Mouse (Mus musculus) neural tube, embryonic 11.5 days (tissue): ENCODE results near the gene Maf. TPM values are rescaled to one million over a fixed set of nuclear protein-coding genes. Genes with fewer than 3 reads are reported as not detected.

Experiments
- ATAC-seq: fragments of 200-750 bp; cut with Nextera tagmentation; 2 replicates; pipeline ENCODE4 v1.8.0; 2017; ENCODE audit warnings: moderate number of reproducible peaks, mild to moderate bottlenecking, moderate TSS enrichment, moderate library complexity; ENCODE audit not compliant: insufficient read depth, low FRiP score, low TSS enrichment
- DNase-seq: peaks from one replicate; pipeline ENCODE4 v3.0.0-alpha.2; 2015; ENCODE audit warnings: low spot score
- H3K27ac ChIP-seq: fragments of 300-500 bp; sonication (generic); 2 replicates; pipeline ENCODE4 v1.5.1; 2014; ENCODE audit warnings: low read depth, mild to moderate bottlenecking, low read length
- H3K27me3 ChIP-seq: fragments of 300-500 bp; sonication (generic); 2 replicates; pipeline ENCODE4 v1.6.1; 2014; ENCODE audit warnings: mild to moderate bottlenecking, low read length, mixed read lengths; ENCODE audit not compliant: control insufficient read depth, insufficient read depth
- H3K36me3 ChIP-seq: fragments of 300-500 bp; sonication (generic); 2 replicates; pipeline ENCODE4 v1.6.1; 2014; ENCODE audit warnings: mild to moderate bottlenecking, low read length, moderate library complexity, mixed read lengths; ENCODE audit not compliant: control insufficient read depth, insufficient read depth
- H3K4me1 ChIP-seq: fragments of 300-500 bp; sonication (generic); 2 replicates; pipeline ENCODE4 v1.6.1; 2014; ENCODE audit warnings: low read length, mixed read lengths; ENCODE audit not compliant: control insufficient read depth, insufficient read depth
- H3K4me2 ChIP-seq: fragments of 300-500 bp; sonication (generic); 2 replicates; pipeline ENCODE4 v1.6.1; 2014; ENCODE audit warnings: low read depth, mild to moderate bottlenecking, moderate library complexity
- H3K4me3 ChIP-seq: fragments of 300-500 bp; sonication (generic); 2 replicates; pipeline ENCODE4 v1.5.1; 2014; ENCODE audit warnings: low read depth, low read length
- H3K9ac ChIP-seq: fragments of 300-500 bp; sonication (generic); 2 replicates; pipeline ENCODE4 v1.6.1; 2014; ENCODE audit warnings: mild to moderate bottlenecking, low read length
- H3K9me3 ChIP-seq: fragments of 300-500 bp; sonication (generic); 2 replicates; pipeline ENCODE4 v1.6.1; 2016; ENCODE audit warnings: low read length; ENCODE audit not compliant: control insufficient read depth
- WGBS: fragments of 180-500 bp; shearing (Covaris S2); extraction: QIAGEN DNeasy Blood & Tissue Kit; methylation state at CpG from one replicate; pipeline ENCODE4 v1.1.7; 2014; 5-methylcytosine and 5-hydroxymethylcytosine counted together
- polyA plus RNA-seq: library from polyadenylated mRNA; unstranded; fragments of >200 nt; fragmentation: Nextera tagmentation; extraction: Ambion mirVana; gene quantifications from 2 replicates; pipeline ENCODE4 v1.2.1, GENCODE M21; 2014

The Maf gene
- polyA plus RNA-seq, 1 experiment from 2014 or later = 5.5 TPM

- Histone ChIP-seq H3K4me2 (no peak overlapping the region), H3K27me3 (no peaks in the 10 kb centered on the region), H3K36me3 (no peaks in the 10 kb centered on the region), H3K9me3 (no peaks in the 10 kb centered on the region), H3K4me3 (no peak overlapping the region), H3K9ac (no peak overlapping the region), H3K4me1 (no peaks in the 10 kb centered on the region), H3K27ac (no peak overlapping the region)
- 88% methylated on average over 6 of the region's 6 CpGs for WGBS
- DNase-seq = no peak
- ATAC-seq = no peak
These were observed 34.4 kb upstream of the Maf start for GRCm38 (mm10) chr8:115741964-115742363.

- Histone ChIP-seq H3K9ac (no peak overlapping the region), H3K27ac (no peak overlapping the region), H3K9me3 (no peaks in the 10 kb centered on the region), H3K4me3 (no peak overlapping the region), H3K4me2 (no peak overlapping the region), H3K27me3 (no peaks in the 10 kb centered on the region), H3K4me1 (no peaks in the 10 kb centered on the region), H3K36me3 (no peaks in the 10 kb centered on the region)
- ATAC-seq (no peak), DNase-seq (no peak)
- WGBS = 97% methylated on average over 4 of the region's 4 CpGs
These were observed 32.2 kb upstream of the Maf start for GRCm38 (mm10) chr8:115739756-115740155.

- ATAC-seq (no peak), DNase-seq (no peak)
- H3K27me3 ChIP-seq = no peaks in the 10 kb centered on the region
- H3K4me3 ChIP-seq = no peak overlapping the region
- H3K9me3 ChIP-seq = no peaks in the 10 kb centered on the region
- H3K9ac ChIP-seq = no peak overlapping the region
- no peaks in the 10 kb centered on the region for H3K36me3 ChIP-seq
- WGBS = 77% methylated on average over 6 of the region's 6 CpGs
- H3K27ac ChIP-seq = no peak overlapping the region
- no peak overlapping the region for H3K4me2 ChIP-seq
- no peaks in the 10 kb centered on the region for H3K4me1 ChIP-seq
These were observed 24.8 kb upstream of the Maf start for GRCm38 (mm10) chr8:115732401-115732800.

DNA sequence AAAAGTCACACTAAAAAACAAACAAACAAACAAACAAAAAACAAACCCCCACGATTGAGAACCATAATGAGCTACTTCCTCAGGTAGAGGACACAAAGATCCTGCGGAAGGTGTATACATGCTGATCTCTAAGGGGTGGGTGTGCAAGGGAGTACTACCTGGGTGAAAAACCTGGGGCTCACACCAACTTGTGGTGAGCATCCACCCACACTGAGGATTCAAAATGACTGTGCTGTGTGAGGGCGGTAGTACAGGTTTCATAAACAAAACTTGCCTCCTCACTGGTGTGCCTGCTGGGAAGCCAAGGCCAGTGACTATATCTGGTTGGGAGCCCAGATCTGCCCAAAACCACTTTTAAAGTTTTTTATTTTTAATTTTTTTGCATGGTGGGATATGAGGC lies 19.2 kb upstream of the Maf start:
- Histone ChIP-seq H3K9me3 (no peaks in the 10 kb centered on the region), H3K4me3 (no peak overlapping the region), H3K36me3 (no peaks in the 10 kb centered on the region), H3K27ac (no peak overlapping the region), H3K4me1 (no peaks in the 10 kb centered on the region), H3K4me2 (no peak overlapping the region), H3K9ac (no peak overlapping the region), H3K27me3 (no peaks in the 10 kb centered on the region)
- WGBS = 87% methylated on average over 3 of the region's 3 CpGs
- ATAC-seq (no peak), DNase-seq (no peak)

- no peak overlapping the region for H3K27ac ChIP-seq
- ATAC-seq = no peak
- no peak for DNase-seq
- 88% methylated on average over 4 of the region's 4 CpGs for WGBS
- no peaks in the 10 kb centered on the region for H3K27me3 ChIP-seq
- no peaks in the 10 kb centered on the region for H3K4me1 ChIP-seq
- H3K4me2 ChIP-seq = no peak overlapping the region
- H3K36me3 ChIP-seq = no peaks in the 10 kb centered on the region
- no peaks in the 10 kb centered on the region for H3K9me3 ChIP-seq
- H3K9ac ChIP-seq = no peak overlapping the region
- no peak overlapping the region for H3K4me3 ChIP-seq
These were observed 18.6 kb upstream of the Maf start for GRCm38 (mm10) chr8:115726231-115726630.

- H3K27me3 ChIP-seq = no peaks in the 10 kb centered on the region
- H3K9me3 ChIP-seq = no peaks in the 10 kb centered on the region
- no peak for DNase-seq
- no peak overlapping the region for H3K4me2 ChIP-seq
- no peak overlapping the region for H3K27ac ChIP-seq
- WGBS = 85% methylated on average over 7 of the region's 7 CpGs
- no peaks in the 10 kb centered on the region for H3K4me1 ChIP-seq
- no peak overlapping the region for H3K4me3 ChIP-seq
- ATAC-seq = no peak
- no peak overlapping the region for H3K9ac ChIP-seq
- H3K36me3 ChIP-seq = no peaks in the 10 kb centered on the region
These were observed 11.5 kb upstream of the Maf start for GRCm38 (mm10) chr8:115719126-115719525.

- H3K4me1 ChIP-seq = no peaks in the 10 kb centered on the region
- H3K4me2 ChIP-seq = no peak overlapping the region
- H3K27ac ChIP-seq = no peak overlapping the region
- H3K9me3 ChIP-seq = no peaks in the 10 kb centered on the region
- DNase-seq = no peak
- H3K9ac ChIP-seq = no peak overlapping the region
- 91% methylated on average over 6 of the region's 6 CpGs for WGBS
- no peak overlapping the region for H3K4me3 ChIP-seq
- H3K27me3 ChIP-seq = no peaks in the 10 kb centered on the region
- no peaks in the 10 kb centered on the region for H3K36me3 ChIP-seq
- ATAC-seq = no peak
These were observed 11.0 kb upstream of the Maf start for GRCm38 (mm10) chr8:115718621-115719020.

DNA sequence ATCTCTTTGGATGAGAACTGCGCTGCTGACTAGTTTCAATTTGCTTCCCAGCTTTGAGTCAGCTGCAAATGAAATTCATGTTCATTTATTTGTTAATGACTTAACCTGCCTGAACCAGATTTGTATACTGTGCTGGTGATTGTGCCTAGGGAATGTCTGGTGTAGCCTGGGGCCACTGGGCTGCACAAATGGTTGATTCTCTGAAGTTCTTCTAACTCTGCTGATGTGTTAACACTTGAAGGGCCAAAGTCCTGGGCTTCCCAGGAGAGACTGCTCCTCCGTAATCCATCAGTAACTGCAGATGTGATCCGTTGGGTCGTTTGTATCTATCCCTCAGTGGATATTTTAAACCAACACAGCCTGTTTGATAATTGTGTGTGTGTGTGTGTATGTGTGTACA lies 7.7 kb upstream of the Maf start:
- DNase-seq (no peak), ATAC-seq (no peak)
- Histone ChIP-seq H3K9ac (no peak overlapping the region), H3K36me3 (no peaks in the 10 kb centered on the region), H3K4me2 (no peak overlapping the region), H3K4me3 (no peak overlapping the region), H3K27ac (no peak overlapping the region), H3K27me3 (0 out of 2 replicates have a peak, but pooled peaks cover 2% of the 10 kb centered on the region), H3K9me3 (no peaks in the 10 kb centered on the region), H3K4me1 (no peaks in the 10 kb centered on the region)
- 82% methylated on average over 4 of the region's 4 CpGs for WGBS

DNA sequence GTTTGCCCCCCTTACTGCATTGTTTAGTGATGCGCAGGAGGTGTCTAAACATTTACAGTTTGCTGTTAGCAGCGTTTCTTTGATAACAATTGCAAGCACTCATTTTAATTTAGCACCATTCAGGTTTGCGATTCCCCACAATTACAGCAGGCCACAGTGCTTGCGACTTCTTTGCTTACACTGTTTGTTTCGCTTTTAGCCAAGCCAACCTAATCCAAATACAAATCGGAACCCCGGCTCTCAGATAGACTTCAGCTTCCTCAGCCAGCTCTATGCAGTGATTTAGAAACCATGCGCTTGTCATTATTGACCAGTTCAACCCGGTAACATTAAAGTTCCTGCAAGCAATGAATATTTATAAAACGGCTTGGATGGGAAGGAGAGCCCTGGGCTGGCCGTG lies 3.5 kb upstream of the Maf start:
- Histone ChIP-seq H3K4me2 (no peak overlapping the region), H3K4me1 (peaks cover 3% of the 10 kb centered on the region; the same call in 1 of the 2 replicates), H3K36me3 (no peaks in the 10 kb centered on the region), H3K9ac (no peak overlapping the region), H3K4me3 (no peak overlapping the region), H3K27ac (no peak overlapping the region), H3K27me3 (0 out of 2 replicates have a peak, but pooled peaks cover 2% of the 10 kb centered on the region), H3K9me3 (no peaks in the 10 kb centered on the region)
- ATAC-seq = no peak
- WGBS = 54% methylated on average over 11 of the region's 11 CpGs
- no peak for DNase-seq
